Mouse (Mus musculus) layer of hippocampus, adult 9-11 months (tissue): ENCODE data around the gene Phf14.
"Not testable (repeated sequence)": the region's sequence is repeated elsewhere in the genome, so short reads cannot be mapped to it uniquely, and the experiment has no call there.

ENCODE experiments used
- DNase-seq: peaks from one replicate; pipeline ENCODE4 v3.0.0; 2022

Gene Phf14

DNA sequence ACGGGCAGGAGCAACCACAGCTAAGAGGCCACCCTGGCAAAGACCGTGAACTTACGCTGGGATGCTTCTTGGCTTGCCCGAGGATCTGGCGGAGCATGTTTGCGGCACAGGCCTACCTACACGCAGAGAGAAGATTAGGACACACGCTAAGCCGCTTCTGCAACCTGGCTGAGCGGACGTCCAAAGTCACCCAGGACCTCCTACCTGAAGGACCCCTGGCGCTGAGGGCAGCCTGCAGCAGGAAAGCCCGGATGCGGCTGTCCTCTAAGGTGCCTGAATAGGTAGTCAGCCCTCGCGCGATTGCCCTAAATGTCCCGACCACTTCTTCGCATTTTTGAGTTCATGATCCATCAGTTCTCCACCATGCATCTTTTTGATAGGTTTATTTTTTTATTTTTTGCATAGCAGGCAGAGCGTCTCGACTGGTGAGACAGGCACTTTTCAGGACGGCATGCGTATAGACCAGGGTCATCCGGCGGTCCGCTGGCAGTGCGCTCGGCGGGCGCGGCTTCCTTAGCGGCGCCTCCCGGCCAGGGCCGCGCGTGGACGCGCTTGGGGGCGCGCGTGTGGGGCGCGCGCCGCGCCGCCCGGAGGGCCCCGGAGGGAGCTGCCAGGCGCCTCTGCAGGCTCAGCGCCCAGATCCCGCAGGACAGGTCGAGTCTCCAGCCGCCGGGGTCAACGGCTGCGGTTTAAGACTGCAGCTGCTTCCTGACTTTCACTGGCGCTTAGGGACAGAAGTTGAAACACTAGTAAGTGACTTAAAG lies at the start of gene Phf14, which contains the start of gene Ndufa4:
TSS of gene Phf14 (plus strand) at position 541 of the 764 bp plus-strand sequence.
TSS of gene Ndufa4 (minus strand) at position 229 of the 764 bp plus-strand sequence.
- DNase-seq: peak; percentile 93

DNA sequence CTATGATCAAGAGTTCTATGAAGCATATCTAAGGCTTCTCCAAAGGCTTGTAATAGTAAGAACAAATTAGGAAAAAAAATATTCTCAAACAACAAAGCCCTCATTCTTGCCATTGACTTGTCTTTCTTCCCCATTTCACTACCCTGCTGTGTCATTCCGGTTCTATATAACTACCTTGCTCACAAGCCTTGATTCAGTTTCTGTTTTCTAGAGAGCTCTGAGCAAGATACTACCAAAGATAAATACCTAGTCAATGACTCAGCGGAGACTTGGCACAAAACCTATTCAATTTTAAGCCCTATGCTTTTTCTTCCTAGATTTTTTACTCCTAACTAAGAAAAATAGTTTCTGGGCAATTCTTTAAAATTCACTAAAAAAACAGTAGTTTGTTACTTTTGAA lies 32.2 kb upstream of the Phf14 start:
- DNase-seq: not testable (repeated sequence)

- DNase-seq: no peak
These were observed 6.7 kb upstream of the Phf14 start for GRCm38 (mm10) chr6:11900809-11901310.

DNA sequence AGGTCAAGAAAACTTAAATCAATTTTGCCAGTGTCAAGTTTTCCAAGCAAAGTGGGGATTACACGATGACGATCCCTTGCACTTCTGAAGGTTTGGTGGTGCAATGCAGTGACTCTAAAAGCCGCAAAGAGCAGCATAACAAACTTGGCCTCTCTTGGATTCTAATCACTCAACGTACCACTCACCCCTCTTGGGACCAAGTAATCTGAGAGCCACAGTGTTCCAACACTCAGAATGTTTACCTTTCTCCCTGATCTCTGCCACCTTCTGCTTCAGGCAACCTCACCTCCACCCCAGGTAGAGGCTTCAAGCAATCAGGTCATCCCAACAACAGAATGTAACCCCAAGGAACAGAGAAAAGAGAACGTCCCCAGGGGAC lies 730 bp upstream of the Phf14 start:
- DNase-seq: no peak

DNA sequence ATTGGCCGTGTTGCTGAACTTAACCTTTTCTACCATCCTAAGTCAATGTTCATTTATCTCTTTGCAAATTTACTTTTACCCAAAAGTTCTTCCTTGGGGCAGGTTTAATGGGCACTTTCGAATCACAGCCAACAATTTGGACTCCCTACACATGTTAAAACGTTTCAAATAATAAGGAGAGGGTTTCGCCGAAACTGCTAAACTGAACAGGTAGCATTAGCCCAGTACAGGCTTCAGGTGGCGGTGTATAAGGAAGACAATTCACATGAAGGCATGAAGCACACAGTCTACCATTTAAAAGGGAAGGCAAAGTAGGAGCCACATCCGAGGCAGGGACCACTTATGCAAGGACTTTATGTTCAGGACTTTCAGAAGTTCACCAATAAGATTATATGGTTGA lies 561 bp downstream of the Phf14 start:
- no peak for DNase-seq

DNA sequence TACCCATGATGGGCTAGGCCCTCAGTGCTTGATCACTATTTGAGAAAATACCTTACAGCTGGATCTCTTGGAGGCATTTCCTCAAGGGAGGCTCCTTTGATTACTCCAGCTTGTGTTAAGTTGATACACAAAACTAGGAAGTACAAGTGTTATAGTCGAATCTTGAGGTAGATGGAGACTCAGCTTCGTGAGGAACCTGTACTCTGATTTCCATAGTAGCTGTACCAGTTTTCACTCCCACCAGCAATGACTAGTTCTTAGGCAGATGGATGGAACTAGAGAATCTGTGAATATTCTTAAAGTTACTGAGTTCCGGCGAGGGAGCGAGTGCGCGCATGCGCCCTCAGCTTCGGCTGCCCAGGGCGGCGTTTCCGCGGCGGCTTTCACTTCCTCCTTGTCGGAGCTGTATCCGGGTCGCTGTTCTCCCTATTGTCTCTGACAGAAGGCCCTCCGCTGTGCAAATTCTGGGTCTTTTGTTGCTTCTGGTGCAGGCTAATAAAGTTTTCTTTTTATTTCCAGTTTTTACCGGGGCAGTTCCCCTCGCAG lies 18.0 kb downstream of the Phf14 start:
- DNase-seq: peak; percentile 91

DNA sequence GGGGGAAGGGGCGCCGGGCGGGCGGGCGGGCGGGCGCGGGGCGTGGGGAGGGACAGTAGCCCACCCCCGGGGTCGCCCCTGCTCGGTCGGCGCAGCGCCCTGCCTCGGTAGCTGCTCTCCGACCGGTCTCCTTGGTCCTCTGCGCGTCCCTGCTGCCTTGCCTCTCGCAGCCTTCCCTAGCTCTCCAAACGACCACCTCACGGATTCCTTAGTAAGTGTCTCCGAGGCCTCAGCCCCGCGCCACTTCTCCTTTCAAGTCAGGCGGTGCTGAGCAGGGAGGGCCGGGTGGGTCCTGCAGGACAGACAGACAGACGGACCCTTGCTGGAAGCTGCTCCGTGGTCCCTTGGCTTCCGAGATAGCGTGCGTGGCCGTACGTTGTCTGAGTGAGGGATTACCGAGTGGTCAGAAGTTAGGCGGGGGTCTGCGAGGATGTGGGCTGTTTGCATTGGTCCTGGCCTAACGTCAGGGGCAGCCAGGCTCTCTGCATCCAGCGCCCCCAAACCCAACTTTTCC lies 18.5 kb downstream of the Phf14 start:
- DNase-seq: peak; percentile 38

- DNase-seq: no peak
These were observed 19.9 kb downstream of the Phf14 start for GRCm38 (mm10) chr6:11927485-11927884.

GRCm38 (mm10) chr6:11933403-11933802 lies 25.8 kb downstream of the Phf14 start:
- no peak for DNase-seq

GRCm38 (mm10) chr6:11940895-11941294 lies 33.3 kb downstream of the Phf14 start:
- DNase-seq: no peak

- DNase-seq: no peak
These were observed 34.5 kb downstream of the Phf14 start for GRCm38 (mm10) chr6:11942089-11942488.

DNA sequence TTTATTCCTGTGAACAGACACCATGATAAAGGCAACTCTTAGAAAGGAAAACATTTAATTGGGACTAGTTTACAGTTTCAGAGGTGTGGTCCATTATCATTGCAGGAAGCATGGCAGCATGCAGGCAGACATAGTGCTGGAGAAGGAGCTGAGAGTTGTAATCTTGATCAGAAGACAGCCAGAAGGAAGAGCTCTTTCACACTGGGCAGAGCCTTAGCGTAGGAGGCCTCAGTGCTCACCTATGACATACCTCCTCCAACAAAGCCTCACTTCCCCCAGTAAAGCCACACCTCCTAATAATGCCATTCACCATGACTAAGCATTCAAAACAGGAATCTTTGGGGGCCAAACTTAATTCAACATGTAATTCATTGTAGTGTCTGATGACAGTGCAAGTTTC lies 40.5 kb downstream of the Phf14 start:
- no peak for DNase-seq

- no peak for DNase-seq
These were observed 52.6 kb downstream of the Phf14 start for GRCm38 (mm10) chr6:11960172-11960571.

GRCm38 (mm10) chr6:11993782-11994181 lies 86.2 kb downstream of the Phf14 start:
- no peak for DNase-seq

DNA sequence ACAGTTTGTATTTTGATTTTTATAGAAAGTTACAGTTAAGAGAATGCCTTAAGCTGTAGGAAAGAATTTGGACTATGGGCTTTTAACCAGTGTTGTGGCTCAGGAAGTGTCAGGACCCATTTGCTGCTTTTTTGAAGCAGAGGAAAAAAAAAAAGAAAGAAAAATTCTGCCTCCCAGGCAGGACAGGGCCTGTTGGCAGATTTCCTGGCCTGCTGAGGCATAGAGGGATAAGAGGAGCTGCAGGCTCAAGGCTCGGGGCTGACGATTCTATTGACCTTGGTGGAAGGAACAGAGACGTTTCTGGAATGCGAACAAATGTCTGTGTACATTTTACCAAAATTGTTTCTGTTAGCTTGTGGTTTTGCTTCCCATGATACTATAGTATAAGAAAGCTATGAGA lies 91.0 kb downstream of the Phf14 start:
- DNase-seq: no peak

DNA sequence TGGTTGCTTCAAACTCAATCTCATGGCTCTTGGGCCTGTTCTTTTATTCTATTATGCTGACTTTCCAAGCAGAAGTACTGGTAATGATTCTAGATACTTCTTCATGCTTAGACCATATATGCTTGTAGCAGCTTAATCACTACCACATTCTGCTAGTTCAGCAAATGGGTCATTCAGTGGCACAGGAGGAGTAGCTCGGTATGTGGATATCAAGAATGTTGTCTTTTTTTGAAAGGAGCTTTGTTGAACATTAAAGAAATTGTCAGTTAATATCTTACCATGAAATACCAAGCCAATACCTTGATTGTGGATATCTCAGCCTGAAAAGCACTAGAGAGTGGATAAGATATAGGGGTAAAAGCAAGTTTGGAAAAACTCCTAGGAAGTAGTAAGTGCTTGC lies 91.9 kb downstream of the Phf14 start:
- DNase-seq: no peak

DNA sequence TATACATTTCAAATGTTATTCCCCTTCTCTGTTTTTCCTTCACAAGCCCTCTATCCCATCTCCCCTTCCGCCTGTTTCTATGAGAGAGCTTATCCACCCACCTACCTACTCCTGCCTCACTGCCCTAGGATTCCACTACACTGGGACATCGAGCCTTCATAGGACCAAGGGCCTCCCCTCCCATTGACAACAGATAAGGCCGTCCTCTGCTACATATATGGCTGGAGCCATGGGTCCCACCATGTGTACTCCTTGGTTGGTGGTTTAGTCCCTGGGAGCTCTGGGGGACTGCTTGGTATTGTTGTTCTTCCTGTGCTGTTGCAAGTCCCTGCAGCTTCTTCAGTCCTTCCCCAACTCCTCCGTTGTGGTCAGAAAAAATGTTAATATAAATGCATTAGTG lies 97.8 kb downstream of the Phf14 start:
- DNase-seq: no peak

GRCm38 (mm10) chr6:12006001-12006400 lies 98.4 kb downstream of the Phf14 start:
- DNase-seq: no peak

DNA sequence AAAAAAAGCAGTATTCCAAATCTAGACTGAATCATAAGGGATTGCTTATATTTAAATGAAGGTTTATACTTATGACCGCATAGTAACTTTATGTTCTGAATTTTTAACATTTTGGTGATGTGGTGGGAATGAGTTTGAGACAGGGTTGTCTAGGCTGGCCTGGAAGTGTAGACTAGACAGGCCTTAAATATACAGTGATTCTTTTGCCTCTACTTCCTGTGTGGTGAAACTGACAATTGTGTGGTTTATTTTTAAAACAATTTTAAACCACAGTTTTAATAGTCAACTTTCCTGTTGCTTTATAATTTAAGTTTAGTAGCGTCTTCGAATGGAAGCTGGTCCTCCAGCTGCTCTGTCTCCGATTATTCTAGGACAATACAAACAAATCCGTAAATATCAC lies 104.5 kb downstream of the Phf14 start:
- DNase-seq: no peak

DNA sequence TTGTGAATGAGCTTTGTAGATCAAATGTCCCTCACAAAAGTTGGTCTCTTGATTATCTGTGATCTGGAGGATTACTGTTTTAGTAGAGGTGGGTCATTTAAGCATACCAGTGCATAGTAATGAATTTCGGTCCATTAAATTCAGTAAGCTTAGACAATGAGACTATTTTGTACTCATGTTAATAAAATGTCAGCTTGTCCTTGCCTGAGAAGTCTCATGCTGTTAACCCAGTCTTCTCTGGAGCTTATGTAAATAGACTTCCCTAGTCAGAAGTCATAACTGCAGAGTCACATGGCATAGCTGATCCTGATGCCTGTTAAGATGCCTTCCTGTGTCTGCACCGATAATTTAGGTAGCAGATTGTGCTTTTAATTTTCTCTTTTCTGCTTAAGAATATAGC lies 106.4 kb downstream of the Phf14 start:
- no peak for DNase-seq

- DNase-seq: no peak
These were observed 107.1 kb downstream of the Phf14 start for GRCm38 (mm10) chr6:12014733-12015132.

DNA sequence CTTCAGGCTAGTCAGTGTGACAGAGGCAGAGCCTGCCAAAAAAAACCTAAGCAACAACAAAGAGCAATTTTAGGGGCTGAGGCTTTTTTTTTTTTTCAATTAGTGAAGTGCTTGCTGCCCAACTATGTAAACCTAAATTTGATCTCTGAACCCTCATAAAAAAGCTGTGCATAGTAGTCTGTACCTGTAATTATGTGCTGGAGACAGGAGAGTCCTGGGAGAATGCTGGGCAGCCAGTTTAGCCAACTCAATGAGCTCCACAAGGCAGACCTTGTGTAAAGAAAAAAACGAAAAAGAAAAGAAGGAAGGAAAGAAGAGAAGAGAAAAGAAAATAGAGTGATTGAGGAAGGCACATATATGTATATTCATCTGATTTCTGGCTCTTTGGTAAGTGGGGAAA lies 112.1 kb downstream of the Phf14 start:
- no peak for DNase-seq

DNA sequence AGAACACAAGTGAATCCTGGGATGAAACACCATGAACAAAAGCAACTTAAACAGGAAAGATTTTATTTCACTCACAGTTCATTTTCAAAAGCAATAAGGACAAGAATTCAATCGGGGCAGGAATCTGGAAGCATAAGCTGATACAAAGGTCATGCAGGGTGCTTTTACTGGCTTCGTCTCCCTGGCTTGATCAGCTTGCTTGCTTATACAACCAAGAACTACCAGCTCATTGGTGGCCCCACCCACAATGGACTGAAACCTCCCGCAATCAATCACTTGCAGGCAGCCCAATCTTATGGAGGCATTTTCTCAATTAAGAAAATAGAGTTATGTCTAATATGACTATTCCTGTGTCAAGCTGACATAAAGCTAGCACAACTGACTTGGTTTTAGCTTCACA lies 112.5 kb downstream of the Phf14 start:
- DNase-seq: no peak

- no peak for DNase-seq
These were observed 113.1 kb downstream of the Phf14 start for GRCm38 (mm10) chr6:12020738-12021137.
